Mouse (Mus musculus): Measurements from ENCODE around the gene Cd8b1. TPM values are rescaled to one million over a fixed set of nuclear protein-coding genes. Genes with fewer than 3 reads are reported as not detected.

The Cd8b1 gene
- 0.07 TPM in 1 of 2 replicates, not detected in the other for polyA plus RNA-seq (2015; fragmentation: Nextera tagmentation; extraction: Ambion mirVana)

DNA sequence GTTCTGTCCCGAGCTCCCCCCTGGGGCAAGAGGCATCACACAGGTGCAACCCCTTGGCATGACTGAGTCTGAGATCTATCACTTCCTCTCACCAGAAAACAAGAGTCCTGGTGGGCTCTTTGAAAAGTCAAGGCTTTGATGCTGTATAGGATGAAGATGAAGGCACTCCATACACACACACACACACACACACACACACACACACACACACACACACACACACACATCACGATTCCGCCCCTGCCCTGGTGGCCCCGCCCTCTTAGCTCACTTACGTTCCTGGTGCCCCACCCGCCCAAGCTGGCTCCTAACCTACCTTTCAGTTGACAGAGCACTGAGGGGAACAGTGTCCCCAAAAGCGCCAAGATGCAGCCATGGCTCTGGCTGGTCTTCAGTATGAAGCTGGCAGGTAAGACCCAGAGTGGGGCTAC lies at the start of gene Cd8b1:
Gene Cd8b1, plus strand, starts transcription at position 298 of the 431 bp plus-strand sequence.
- 46% methylated on average over 7 of the region's 7 CpGs for WGBS (ENCODE audit: insufficient replicate concordance)
- H3K27me3 ChIP-seq (ENCODE audit: control insufficient read depth, insufficient read depth, low read depth, low read length): no peaks in the 10 kb centered on the region
- no peak within 1 kb of the TSS for H3K4me3 ChIP-seq (ENCODE audit: low read depth, low read length)
- no peak within 1 kb of the TSS for H3K27ac ChIP-seq (ENCODE audit: low read length)
- H3K9ac ChIP-seq (ENCODE audit: low read depth, low read length): no peak within 1 kb of the TSS
- no peaks in the 10 kb centered on the region for H3K9me3 ChIP-seq (replicated peaks; ENCODE audit: control insufficient read depth, low read length)
- H3K4me2 ChIP-seq (ENCODE audit: low read depth, low read length): no peak within 1 kb of the TSS
- ATAC-seq (ENCODE audit: low read depth): no peak
- H3K4me1 ChIP-seq (ENCODE audit: control insufficient read depth, low read depth, low read length): no peaks in the 10 kb centered on the region
- no peaks in the 10 kb centered on the region for H3K36me3 ChIP-seq (ENCODE audit: control insufficient read depth, insufficient read depth)

DNA sequence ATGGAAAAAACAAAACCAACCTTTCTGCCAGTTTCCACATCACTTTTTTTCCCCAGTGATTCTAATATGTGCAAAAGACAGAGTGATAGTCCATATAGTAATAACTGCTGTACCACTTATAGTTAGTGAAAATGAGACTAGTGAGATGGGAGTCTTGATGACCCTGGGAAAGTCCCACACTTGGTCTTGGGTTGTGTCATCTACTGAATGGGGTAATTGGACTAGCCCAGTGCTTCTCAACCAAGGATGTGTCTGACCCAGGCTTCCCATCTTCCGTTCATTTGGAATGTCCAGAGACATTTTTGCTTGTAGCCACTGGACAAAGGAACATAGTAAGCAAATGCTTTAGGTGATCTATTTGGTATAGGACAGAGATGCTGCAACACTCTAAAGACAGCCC lies 48.9 kb upstream of the Cd8b1 start:
- H3K4me2 ChIP-seq (ENCODE audit: low read depth, low read length): no peak overlapping the region
- no peaks in the 10 kb centered on the region for H3K36me3 ChIP-seq (ENCODE audit: control insufficient read depth, insufficient read depth)
- H3K9ac ChIP-seq (ENCODE audit: low read depth, low read length): no peak overlapping the region
- H3K4me1 ChIP-seq (ENCODE audit: control insufficient read depth, low read depth, low read length): peaks cover 13% of the 10 kb centered on the region
- no peaks in the 10 kb centered on the region for H3K27me3 ChIP-seq (ENCODE audit: control insufficient read depth, insufficient read depth, low read depth, low read length)
- H3K27ac ChIP-seq (ENCODE audit: low read length): no peak overlapping the region
- H3K9me3 ChIP-seq (replicated peaks; ENCODE audit: control insufficient read depth, low read length): no peaks in the 10 kb centered on the region
- no peak overlapping the region for H3K4me3 ChIP-seq (ENCODE audit: low read depth, low read length)
- WGBS (ENCODE audit: insufficient replicate concordance): 79% methylated on average over 1 of the region's 1 CpGs
- no peak for ATAC-seq (ENCODE audit: low read depth)

- Histone ChIP-seq H3K4me3 (ENCODE audit: low read depth, low read length) (no peak overlapping the region), H3K4me1 (ENCODE audit: control insufficient read depth, low read depth, low read length) (peaks cover 13% of the 10 kb centered on the region), H3K9me3 (replicated peaks; ENCODE audit: control insufficient read depth, low read length) (no peaks in the 10 kb centered on the region), H3K27me3 (ENCODE audit: control insufficient read depth, insufficient read depth, low read depth, low read length) (no peaks in the 10 kb centered on the region), H3K9ac (ENCODE audit: low read depth, low read length) (no peak overlapping the region), H3K36me3 (ENCODE audit: control insufficient read depth, insufficient read depth) (no peaks in the 10 kb centered on the region), H3K27ac (ENCODE audit: low read length) (no peak overlapping the region), H3K4me2 (ENCODE audit: low read depth, low read length) (no peak overlapping the region)
- no peak for ATAC-seq (ENCODE audit: low read depth)
- 53% methylated on average over 1 of the region's 1 CpGs for WGBS (ENCODE audit: insufficient replicate concordance)
Observed at GRCm38 (mm10) chr6:71274621-71275020, 48.0 kb upstream of the Cd8b1 start.

DNA sequence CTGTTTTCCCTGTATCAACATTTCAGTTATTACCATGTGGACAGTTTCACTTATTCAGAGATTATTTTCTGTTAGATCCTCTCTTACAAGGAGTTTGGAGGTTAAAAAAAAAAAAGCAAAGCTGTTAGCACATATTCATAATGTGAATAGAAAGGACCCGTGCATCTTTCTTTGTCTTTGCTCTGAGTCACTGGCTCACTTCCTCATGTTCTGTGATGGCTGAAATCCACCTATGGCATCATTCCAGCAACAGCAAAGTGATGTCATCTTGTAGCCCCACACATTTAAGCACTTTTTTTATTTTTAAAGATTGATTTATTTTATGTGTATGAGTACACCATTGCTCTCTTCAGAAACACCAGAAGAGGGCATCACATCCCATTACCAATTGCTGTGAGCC lies 43.2 kb upstream of the Cd8b1 start:
- Histone ChIP-seq H3K27ac (ENCODE audit: low read length) (no peak overlapping the region), H3K27me3 (ENCODE audit: control insufficient read depth, insufficient read depth, low read depth, low read length) (no peaks in the 10 kb centered on the region), H3K4me2 (ENCODE audit: low read depth, low read length) (no peak overlapping the region), H3K4me3 (ENCODE audit: low read depth, low read length) (no peak overlapping the region), H3K9me3 (replicated peaks; ENCODE audit: control insufficient read depth, low read length) (no peaks in the 10 kb centered on the region), H3K4me1 (ENCODE audit: control insufficient read depth, low read depth, low read length) (no peaks in the 10 kb centered on the region), H3K9ac (ENCODE audit: low read depth, low read length) (no peak overlapping the region), H3K36me3 (ENCODE audit: control insufficient read depth, insufficient read depth) (peaks cover 3% of the 10 kb centered on the region)
- no peak for ATAC-seq (ENCODE audit: low read depth)
- WGBS (ENCODE audit: insufficient replicate concordance): 54% methylated on average over 1 of the region's 1 CpGs

DNA sequence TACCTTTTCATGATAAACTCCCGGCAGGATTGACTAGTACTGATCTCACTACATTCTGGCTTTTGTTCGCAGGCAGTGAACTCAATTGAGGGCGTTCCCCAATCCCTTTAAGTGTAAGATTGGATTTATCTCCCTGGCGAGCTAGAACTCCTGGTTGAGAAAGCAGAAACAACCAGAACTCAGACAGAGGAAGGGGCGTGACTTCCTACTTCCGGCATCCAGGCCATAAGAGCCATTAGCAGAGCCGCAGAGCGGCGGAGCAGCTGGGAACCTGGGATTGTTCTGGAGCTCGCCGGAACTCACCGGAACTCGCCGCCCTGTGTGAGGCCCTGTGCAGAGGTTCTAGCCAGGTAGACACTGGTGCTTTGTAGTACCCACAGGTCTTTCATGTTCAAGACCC lies 29.1 kb upstream of the Cd8b1 start:
- H3K9ac ChIP-seq (ENCODE audit: low read depth, low read length): no peak overlapping the region
- no peak overlapping the region for H3K4me3 ChIP-seq (ENCODE audit: low read depth, low read length)
- WGBS (ENCODE audit: insufficient replicate concordance): 63% methylated on average over 14 of the region's 14 CpGs
- ATAC-seq (ENCODE audit: low read depth): no peak
- no peaks in the 10 kb centered on the region for H3K27me3 ChIP-seq (ENCODE audit: control insufficient read depth, insufficient read depth, low read depth, low read length)
- no peaks in the 10 kb centered on the region for H3K4me1 ChIP-seq (ENCODE audit: control insufficient read depth, low read depth, low read length)
- no peaks in the 10 kb centered on the region for H3K9me3 ChIP-seq (replicated peaks; ENCODE audit: control insufficient read depth, low read length)
- H3K27ac ChIP-seq (ENCODE audit: low read length): no peak overlapping the region
- no peaks in the 10 kb centered on the region for H3K36me3 ChIP-seq (ENCODE audit: control insufficient read depth, insufficient read depth)
- H3K4me2 ChIP-seq (ENCODE audit: low read depth, low read length): no peak overlapping the region

- no peaks in the 10 kb centered on the region for H3K9me3 ChIP-seq (replicated peaks; ENCODE audit: control insufficient read depth, low read length)
- H3K4me3 ChIP-seq (ENCODE audit: low read depth, low read length): no peak overlapping the region
- H3K36me3 ChIP-seq (ENCODE audit: control insufficient read depth, insufficient read depth): no peaks in the 10 kb centered on the region
- H3K4me1 ChIP-seq (ENCODE audit: control insufficient read depth, low read depth, low read length): no peaks in the 10 kb centered on the region
- 52% methylated on average over 6 of the region's 6 CpGs for WGBS (ENCODE audit: insufficient replicate concordance)
- ATAC-seq (ENCODE audit: low read depth): no peak
- H3K27me3 ChIP-seq (ENCODE audit: control insufficient read depth, insufficient read depth, low read depth, low read length): no peaks in the 10 kb centered on the region
- H3K9ac ChIP-seq (ENCODE audit: low read depth, low read length): no peak overlapping the region
- no peak overlapping the region for H3K4me2 ChIP-seq (ENCODE audit: low read depth, low read length)
- H3K27ac ChIP-seq (ENCODE audit: low read length): no peak overlapping the region
Observed at GRCm38 (mm10) chr6:71295303-71295702, 27.3 kb upstream of the Cd8b1 start.

- H3K4me1 ChIP-seq (ENCODE audit: control insufficient read depth, low read depth, low read length): no peaks in the 10 kb centered on the region
- H3K4me2 ChIP-seq (ENCODE audit: low read depth, low read length): no peak overlapping the region
- no peak overlapping the region for H3K9ac ChIP-seq (ENCODE audit: low read depth, low read length)
- H3K36me3 ChIP-seq (ENCODE audit: control insufficient read depth, insufficient read depth): no peaks in the 10 kb centered on the region
- no peak overlapping the region for H3K4me3 ChIP-seq (ENCODE audit: low read depth, low read length)
- H3K9me3 ChIP-seq (replicated peaks; ENCODE audit: control insufficient read depth, low read length): no peaks in the 10 kb centered on the region
- no peak for ATAC-seq (ENCODE audit: low read depth)
- no peak overlapping the region for H3K27ac ChIP-seq (ENCODE audit: low read length)
- H3K27me3 ChIP-seq (ENCODE audit: control insufficient read depth, insufficient read depth, low read depth, low read length): no peaks in the 10 kb centered on the region
- WGBS (ENCODE audit: insufficient replicate concordance): 50% methylated on average over 2 of the region's 2 CpGs
Observed at GRCm38 (mm10) chr6:71298051-71298450, 24.5 kb upstream of the Cd8b1 start.

DNA sequence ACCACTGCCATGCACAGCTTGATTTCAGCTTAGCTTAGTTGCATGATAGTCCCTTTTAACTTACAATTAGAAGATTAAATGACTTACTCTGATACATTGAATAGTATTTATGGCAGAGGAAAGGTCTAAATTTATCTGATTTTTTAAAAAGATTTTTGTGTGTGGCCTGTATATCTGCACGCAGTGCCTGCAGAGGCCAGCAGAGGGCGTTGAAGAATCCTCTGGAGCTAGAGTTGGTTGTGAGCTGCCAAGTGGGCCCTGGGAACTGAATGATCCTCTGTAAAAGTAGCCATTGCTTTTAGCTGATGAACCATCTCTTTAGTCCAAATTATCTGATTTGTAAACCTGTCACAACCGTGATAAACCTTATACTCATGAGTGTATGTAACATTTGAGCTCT lies 23.8 kb upstream of the Cd8b1 start:
- Histone ChIP-seq H3K36me3 (ENCODE audit: control insufficient read depth, insufficient read depth) (no peaks in the 10 kb centered on the region), H3K27ac (ENCODE audit: low read length) (no peak overlapping the region), H3K9me3 (replicated peaks; ENCODE audit: control insufficient read depth, low read length) (no peaks in the 10 kb centered on the region), H3K4me3 (ENCODE audit: low read depth, low read length) (no peak overlapping the region), H3K9ac (ENCODE audit: low read depth, low read length) (no peak overlapping the region), H3K4me1 (ENCODE audit: control insufficient read depth, low read depth, low read length) (no peaks in the 10 kb centered on the region), H3K27me3 (ENCODE audit: control insufficient read depth, insufficient read depth, low read depth, low read length) (no peaks in the 10 kb centered on the region), H3K4me2 (ENCODE audit: low read depth, low read length) (no peak overlapping the region)
- no peak for ATAC-seq (ENCODE audit: low read depth)
- 31% methylated on average over 3 of the region's 3 CpGs for WGBS (ENCODE audit: insufficient replicate concordance)

- Histone ChIP-seq H3K4me2 (ENCODE audit: low read depth, low read length) (no peak overlapping the region), H3K9me3 (replicated peaks; ENCODE audit: control insufficient read depth, low read length) (no peaks in the 10 kb centered on the region), H3K4me3 (ENCODE audit: low read depth, low read length) (no peak overlapping the region), H3K9ac (ENCODE audit: low read depth, low read length) (no peak overlapping the region), H3K27me3 (ENCODE audit: control insufficient read depth, insufficient read depth, low read depth, low read length) (no peaks in the 10 kb centered on the region), H3K27ac (ENCODE audit: low read length) (no peak overlapping the region), H3K36me3 (ENCODE audit: control insufficient read depth, insufficient read depth) (no peaks in the 10 kb centered on the region), H3K4me1 (ENCODE audit: control insufficient read depth, low read depth, low read length) (no peaks in the 10 kb centered on the region)
- no peak for ATAC-seq (ENCODE audit: low read depth)
- WGBS (ENCODE audit: insufficient replicate concordance): 54% methylated on average over 6 of the region's 6 CpGs
Observed at GRCm38 (mm10) chr6:71302097-71302731, 20.4 kb upstream of the Cd8b1 start.
